Mouse (Mus musculus) megakaryocyte progenitor cell, adult 5-6 weeks (primary cell): Measurements from ENCODE around the gene Paqr4. TPM values are rescaled to one million over a fixed set of nuclear protein-coding genes. Genes with fewer than 3 reads are reported as not detected.

Experiments used
- total RNA-seq, 2 experiments: library from RNA; stranded (forward) in 1 of 2; stranded (reverse) in 1 of 2; fragments of 157-497, 149-512 nt in 1 of 2; fragments of 200-1000 nt in 1 of 2; gene quantifications; 2 replicates each; pipeline versions ENCODE4 v1.2.3 to v1.2.4; 2015 to 2017

Gene Paqr4
- total RNA-seq, 2 experiments from 2014 or later, result 1.3 to 2.4 TPM

Other genes starting within 250 kb of the Paqr4 start
- gene Zfp213, start 176.6 kb downstream of the Paqr4 start, total RNA-seq (2015), result 3.6 and 5.3 TPM in 2 replicates
- gene Zfp213, start 176.6 kb downstream of the Paqr4 start, total RNA-seq (2017), result 6.5 and 9.2 TPM in 2 replicates
- 0.37 TPM in 1 of 2 replicates, not detected in the other for gene Zfp13, start 141.4 kb downstream of the Paqr4 start, total RNA-seq (2015)
- gene Zfp13, start 141.4 kb downstream of the Paqr4 start, total RNA-seq (2017), result 0.92 and 1.3 TPM in 2 replicates
- gene Zscan10, start 140.0 kb downstream of the Paqr4 start, total RNA-seq (2015), result not detected in 2 replicates
- not detected in 2 replicates for gene Zscan10, start 140.0 kb downstream of the Paqr4 start, total RNA-seq (2017)
- 1.3 and 1.4 TPM in 2 replicates for gene Mmp25, start 95.6 kb downstream of the Paqr4 start, total RNA-seq (2015)
- gene Mmp25, start 95.6 kb downstream of the Paqr4 start, total RNA-seq (2017), result 0.42 and 1.4 TPM in 2 replicates
- gene Bicdl2, start 80.4 kb downstream of the Paqr4 start, total RNA-seq (2015), result not detected in 2 replicates
- gene Bicdl2, start 80.4 kb downstream of the Paqr4 start, total RNA-seq (2017), result not detected in 2 replicates
- 39.1 and 42.7 TPM in 2 replicates for gene Hcfc1r1, start 67.3 kb downstream of the Paqr4 start, total RNA-seq (2015)
- gene Hcfc1r1, start 67.3 kb downstream of the Paqr4 start, total RNA-seq (2017), result 17.8 and 20.2 TPM in 2 replicates
- 32.3 and 33.4 TPM in 2 replicates for gene Thoc6, start 67.0 kb downstream of the Paqr4 start, total RNA-seq (2015)
- 45.7 and 51.2 TPM in 2 replicates for gene Thoc6, start 67.0 kb downstream of the Paqr4 start, total RNA-seq (2017)
- 3.6 and 4.3 TPM in 2 replicates for gene Tnfrsf12a, start 63.4 kb downstream of the Paqr4 start, total RNA-seq (2015)
- 5.9 and 7.9 TPM in 2 replicates for gene Tnfrsf12a, start 63.4 kb downstream of the Paqr4 start, total RNA-seq (2017)
- gene Cldn6, start 61.6 kb downstream of the Paqr4 start, total RNA-seq (2015), result not detected in 2 replicates
- gene Cldn6, start 61.6 kb downstream of the Paqr4 start, total RNA-seq (2017), result not detected in 2 replicates
- not detected in 2 replicates for gene Cldn9, start 56.8 kb downstream of the Paqr4 start, total RNA-seq (2015)
- gene Cldn9, start 56.8 kb downstream of the Paqr4 start, total RNA-seq (2017), result not detected in 2 replicates
- gene 1520401A03Rik, start 18.1 kb downstream of the Paqr4 start, total RNA-seq (2015), result not detected in 2 replicates
- not detected in 2 replicates for gene 1520401A03Rik, start 18.1 kb downstream of the Paqr4 start, total RNA-seq (2017)
- gene Pkmyt1, start 14.5 kb downstream of the Paqr4 start, total RNA-seq (2015), result 34.5 and 36.9 TPM in 2 replicates
- gene Pkmyt1, start 14.5 kb downstream of the Paqr4 start, total RNA-seq (2017), result 17.3 and 20.5 TPM in 2 replicates
- gene Kremen2, start 5.0 kb upstream of the Paqr4 start, total RNA-seq (2015), result 0.05 TPM in 1 of 2 replicates, not detected in the other
- not detected in 2 replicates for gene Kremen2, start 5.0 kb upstream of the Paqr4 start, total RNA-seq (2017)
- gene Flywch1, start 30.7 kb upstream of the Paqr4 start, total RNA-seq (2015), result 4.7 and 5.1 TPM in 2 replicates
- 9.9 and 10.6 TPM in 2 replicates for gene Flywch1, start 30.7 kb upstream of the Paqr4 start, total RNA-seq (2017)
- gene Flywch2, start 45.2 kb upstream of the Paqr4 start, total RNA-seq (2015), result 1.1 and 3.3 TPM in 2 replicates
- not detected in 2 replicates for gene Flywch2, start 45.2 kb upstream of the Paqr4 start, total RNA-seq (2017)
- 298 and 382 TPM in 2 replicates for gene Srrm2, start 49.7 kb upstream of the Paqr4 start, total RNA-seq (2015)
- 96.7 and 109 TPM in 2 replicates for gene Srrm2, start 49.7 kb upstream of the Paqr4 start, total RNA-seq (2017)
- 262 and 312 TPM in 2 replicates for gene Elob, start 88.3 kb upstream of the Paqr4 start, total RNA-seq (2015)
- 108 and 112 TPM in 2 replicates for gene Elob, start 88.3 kb upstream of the Paqr4 start, total RNA-seq (2017)
- gene Prss33, start 95.2 kb upstream of the Paqr4 start, total RNA-seq (2015), result not detected in 2 replicates
- not detected in 2 replicates for gene Prss33, start 95.2 kb upstream of the Paqr4 start, total RNA-seq (2017)
- gene Prss32, start 103.0 kb upstream of the Paqr4 start, total RNA-seq (2015), result not detected in 2 replicates
- gene Prss32, start 103.0 kb upstream of the Paqr4 start, total RNA-seq (2017), result not detected in 2 replicates
- 0.35 TPM in 1 of 2 replicates, not detected in the other for gene Prss41, start 103.3 kb upstream of the Paqr4 start, total RNA-seq (2015)
- not detected in 2 replicates for gene Prss41, start 103.3 kb upstream of the Paqr4 start, total RNA-seq (2017)
- gene Prss21, start 127.2 kb upstream of the Paqr4 start, total RNA-seq (2015), result not detected in 2 replicates
- not detected in 2 replicates for gene Prss21, start 127.2 kb upstream of the Paqr4 start, total RNA-seq (2017)
- gene Dcpp1, start 140.0 kb upstream of the Paqr4 start, total RNA-seq (2015), result not detected in 2 replicates
- not detected in 2 replicates for gene Dcpp1, start 140.0 kb upstream of the Paqr4 start, total RNA-seq (2017)
- gene Dcpp2, start 140.0 kb upstream of the Paqr4 start, total RNA-seq (2015), result not detected in 2 replicates
- gene Dcpp2, start 140.0 kb upstream of the Paqr4 start, total RNA-seq (2017), result not detected in 2 replicates
- not detected in 2 replicates for gene Dcpp3, start 176.6 kb upstream of the Paqr4 start, total RNA-seq (2015)
- not detected in 2 replicates for gene Dcpp3, start 176.6 kb upstream of the Paqr4 start, total RNA-seq (2017)
- gene Sbp, start 200.8 kb upstream of the Paqr4 start, total RNA-seq (2015), result not detected in 2 replicates
- gene Sbp, start 200.8 kb upstream of the Paqr4 start, total RNA-seq (2017), result not detected in 2 replicates
- gene Sbpl, start 214.4 kb upstream of the Paqr4 start, total RNA-seq (2015), result not detected in 2 replicates
- not detected in 2 replicates for gene Sbpl, start 214.4 kb upstream of the Paqr4 start, total RNA-seq (2017)
- gene Prss30, start 239.7 kb upstream of the Paqr4 start, total RNA-seq (2015), result 0.22 and 0.27 TPM in 2 replicates
- gene Prss30, start 239.7 kb upstream of the Paqr4 start, total RNA-seq (2017), result not detected in 2 replicates